7 mouse cellular contexts compared by ENCODE assay signal in genomic region chr9:70834730-70835154, GRCm38 (mm10).
A peak's percentile ranks its signal among the peaks of the same experiment; 100 is the strongest.
DNase-seq lines count a peak whose midpoint lies in the region; ATAC-seq and TF ChIP-seq lines count a peak whose summit lies in the region.

No protein-coding gene starts in this region.

- DNase-seq in A20 (ENCODE audit: low read depth, low spot score): peak; percentile 66
- peak; percentile 82 for DNase-seq in G1E (ENCODE audit: low spot score)
- peak; percentile 41 to 60 for DNase-seq in cerebellum, postnatal 14 days
- DNase-seq in kidney, postnatal 36 days: peak; percentile 97
- DNase-seq in spleen, postnatal 10 days (ENCODE audit: low spot score in 2 of 2): peak; percentile 96 to 99

- peak overlapping the region; percentile 86 for H3K27ac ChIP-seq in heart, embryonic 11.5 days (ENCODE audit: low read depth, low read length)
- H3K27ac ChIP-seq in lung, embryonic 15.5 days: peak overlapping the region; percentile 86

- H3K4me3 ChIP-seq in G1E (ENCODE audit: low read depth, low read length): peak overlapping the region; percentile 47; the same call in 1 of the 2 replicates
- no peak overlapping the region for H3K4me3 ChIP-seq in heart, embryonic 11.5 days (ENCODE audit: low read depth, low read length)
- no peak overlapping the region for H3K4me3 ChIP-seq in lung, embryonic 15.5 days

- WGBS in heart, embryonic 11.5 days (ENCODE audit: insufficient replicate concordance): 24% methylated on average over 4 of the region's 4 CpGs
- 19% methylated on average over 4 of the region's 4 CpGs for WGBS in lung, embryonic 15.5 days

- ATAC-seq in G1E (ENCODE audit: extremely low read depth, insufficient number of reproducible peaks, low FRiP score, poor library complexity, severe bottlenecking): peak; percentile 91
- peak; percentile 87 for ATAC-seq in heart, embryonic 11.5 days (replicated peaks; ENCODE audit: insufficient number of reproducible peaks, low FRiP score, low TSS enrichment)
- peak; percentile 79 for ATAC-seq in lung, embryonic 15.5 days (ENCODE audit: borderline replicate concordance, extremely low read depth, low FRiP score, low TSS enrichment)

- no peaks in the 10 kb centered on the region for H3K27me3 ChIP-seq in G1E (ENCODE audit: insufficient read depth, low read length)
- no peaks in the 10 kb centered on the region for H3K27me3 ChIP-seq in heart, embryonic 11.5 days (ENCODE audit: control insufficient read depth, insufficient read depth, low read length)
- no peaks in the 10 kb centered on the region for H3K27me3 ChIP-seq in lung, embryonic 15.5 days

- 0 out of 2 replicates have a peak overlapping the region, but pooled peaks have one; percentile 22 for H3K9ac ChIP-seq in heart, embryonic 11.5 days (ENCODE audit: low read depth, low read length)
- H3K9ac ChIP-seq in lung, embryonic 15.5 days: no peak overlapping the region

- no peak overlapping the region for H3K4me2 ChIP-seq in heart, embryonic 11.5 days
- H3K4me2 ChIP-seq in lung, embryonic 15.5 days: no peak overlapping the region

- H3K9me3 ChIP-seq in G1E (replicated peaks): peaks cover 7% of the 10 kb centered on the region
- no peaks in the 10 kb centered on the region for H3K9me3 ChIP-seq in heart, embryonic 11.5 days (replicated peaks; ENCODE audit: control insufficient read depth, low read length)
- H3K9me3 ChIP-seq in lung, embryonic 15.5 days: no peaks in the 10 kb centered on the region

- no peaks in the 10 kb centered on the region for H3K36me3 ChIP-seq in G1E (replicated peaks)
- H3K36me3 ChIP-seq in heart, embryonic 11.5 days (ENCODE audit: control insufficient read depth, insufficient read depth, low read length): no peaks in the 10 kb centered on the region
- H3K36me3 ChIP-seq in lung, embryonic 15.5 days: no peaks in the 10 kb centered on the region

- peaks cover 80% of the 10 kb centered on the region for H3K4me1 ChIP-seq in G1E (ENCODE audit: insufficient read depth, low read depth, low read length)
- peaks cover 14% of the 10 kb centered on the region for H3K4me1 ChIP-seq in heart, embryonic 11.5 days (ENCODE audit: control insufficient read depth, insufficient read depth, low read length)
- peaks cover 13% of the 10 kb centered on the region for H3K4me1 ChIP-seq in lung, embryonic 15.5 days

- TF ChIP-seq CTCF in G1E (IDR thresholded peaks at IDR 0.05; ENCODE audit: low read depth, low read length): no peak
